Mouse (Mus musculus) spleen, embryonic (tissue): ENCODE results near the gene Gm45713.

Source experiments
- CTCF ChIA-PET: fragments of 350-600 bp; sonication (Branson Sonifier 250); formaldehyde crosslinking; loops from one replicate; lab custom pipeline; 2022; lab: Charles Lee

Gene Gm45713

DNA sequence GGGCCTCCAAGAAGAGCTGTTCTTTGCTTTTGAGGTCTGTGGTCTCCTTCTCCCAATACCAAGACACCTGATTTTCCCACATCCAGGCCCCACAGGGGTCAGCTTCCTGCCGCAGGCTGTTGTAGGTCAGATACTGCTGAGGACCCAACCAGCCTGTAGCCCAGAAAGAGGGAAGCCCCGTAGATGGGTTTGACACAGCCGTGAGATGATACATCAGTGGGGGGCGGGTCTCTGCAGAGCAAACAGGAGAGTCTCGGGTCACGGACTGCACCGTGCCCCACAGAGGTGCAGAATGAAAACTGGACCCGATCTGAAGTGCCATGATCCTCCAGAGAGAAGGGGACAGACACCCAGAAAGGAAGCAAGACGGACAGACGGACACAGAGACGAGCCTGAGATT is 33.6 kb downstream of the Gm45713 start:
- CTCF ChIA-PET = no interaction called here

DNA sequence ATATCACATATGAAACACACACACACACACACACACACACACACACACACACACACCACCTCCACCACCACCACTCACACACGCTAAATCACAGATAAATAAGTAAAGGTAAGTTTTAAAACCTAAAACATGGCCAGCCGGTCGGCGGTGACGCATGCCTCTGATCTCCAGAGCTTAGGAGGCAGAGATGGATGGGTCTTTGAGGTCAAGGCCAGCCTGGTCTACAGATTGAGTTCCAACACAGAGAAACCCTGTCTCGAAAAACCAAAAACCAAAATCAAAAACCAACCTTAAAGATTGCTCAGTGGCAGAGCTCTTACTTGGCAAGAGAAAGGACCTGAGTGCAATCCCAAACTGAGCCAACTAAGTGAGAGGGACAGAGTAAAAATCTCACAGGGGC is 36.0 kb downstream of the Gm45713 start:
- CTCF ChIA-PET = no interaction called here

DNA sequence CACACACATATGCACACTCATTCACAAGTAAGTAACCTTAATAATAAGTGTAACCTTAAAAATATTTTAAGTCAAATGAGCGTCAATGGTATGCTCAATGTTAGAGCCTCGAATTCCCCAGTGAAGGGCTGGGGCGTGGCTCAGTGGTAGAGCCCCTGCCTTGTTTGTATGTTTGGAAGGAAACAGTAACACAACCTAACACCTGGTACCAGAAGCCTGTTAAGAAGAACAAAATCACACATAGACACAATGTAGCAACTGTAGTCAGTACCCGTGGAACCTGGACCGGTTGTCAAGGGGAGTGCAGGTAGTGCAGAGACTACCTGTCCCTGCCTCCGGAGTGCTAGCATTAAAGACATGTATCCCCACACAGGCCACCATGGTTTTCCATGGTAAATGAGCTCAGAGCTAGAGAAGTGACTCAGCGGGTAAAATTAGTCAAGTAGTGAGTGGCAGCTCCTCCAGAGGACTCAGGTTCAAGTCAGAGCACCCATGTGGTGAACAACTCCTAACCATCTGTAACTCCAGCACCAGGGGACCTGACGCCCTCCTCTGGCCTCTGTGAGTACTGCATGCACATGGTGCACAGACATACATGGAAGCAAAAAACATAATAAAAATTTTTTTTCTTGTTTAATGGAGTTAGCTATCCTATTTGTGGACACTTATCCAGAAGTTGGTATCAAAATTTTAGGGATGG is 37.3 kb downstream of the Gm45713 start:
- CTCF ChIA-PET = no interaction called here

DNA sequence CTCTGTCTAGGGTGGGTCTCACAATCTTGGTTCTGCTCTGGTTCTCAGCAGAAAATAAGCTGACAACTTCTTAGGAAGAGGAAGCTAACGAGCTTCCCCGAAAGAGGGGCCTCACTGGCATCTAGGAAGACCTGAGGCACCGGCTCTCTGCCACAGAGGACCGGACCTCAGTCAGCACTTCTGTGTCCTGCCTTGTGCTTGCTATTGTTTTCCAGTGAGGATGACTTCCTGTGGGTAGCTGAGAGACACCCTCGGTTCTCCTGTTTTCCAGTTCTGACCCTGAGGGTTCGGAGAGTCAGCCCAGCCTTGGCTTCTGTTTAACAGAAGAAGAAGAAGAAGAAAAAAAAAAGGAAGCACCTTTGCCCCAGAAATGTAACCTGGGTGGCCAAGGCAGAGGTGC is 38.6 kb downstream of the Gm45713 start:
- CTCF ChIA-PET = no interaction called here

DNA sequence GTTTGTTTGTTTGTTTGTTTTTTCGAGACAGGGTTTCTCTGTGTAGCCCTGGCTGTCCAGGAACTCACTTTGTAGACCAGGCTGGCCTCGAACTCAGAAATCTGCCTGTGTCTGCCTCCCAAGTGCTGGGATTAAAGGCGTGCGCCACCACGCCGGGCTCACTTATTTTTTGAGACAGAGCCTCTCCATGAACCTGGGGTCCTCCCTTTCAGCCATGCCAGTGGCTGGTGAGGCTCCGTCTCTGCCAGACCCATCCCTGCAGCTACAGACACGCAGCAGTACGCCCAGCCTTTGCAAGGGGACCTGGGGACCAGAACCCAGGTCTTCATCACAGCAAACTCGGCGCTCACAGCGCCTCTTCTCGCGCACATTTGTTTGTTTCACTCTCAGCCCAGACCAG is 40.1 kb downstream of the Gm45713 start:
- CTCF ChIA-PET = interaction anchor here (0.6 kb wide), 1 partner anchor 10 kb away, joined by 5 read pairs; no protein-coding TSS in a partner anchor

DNA sequence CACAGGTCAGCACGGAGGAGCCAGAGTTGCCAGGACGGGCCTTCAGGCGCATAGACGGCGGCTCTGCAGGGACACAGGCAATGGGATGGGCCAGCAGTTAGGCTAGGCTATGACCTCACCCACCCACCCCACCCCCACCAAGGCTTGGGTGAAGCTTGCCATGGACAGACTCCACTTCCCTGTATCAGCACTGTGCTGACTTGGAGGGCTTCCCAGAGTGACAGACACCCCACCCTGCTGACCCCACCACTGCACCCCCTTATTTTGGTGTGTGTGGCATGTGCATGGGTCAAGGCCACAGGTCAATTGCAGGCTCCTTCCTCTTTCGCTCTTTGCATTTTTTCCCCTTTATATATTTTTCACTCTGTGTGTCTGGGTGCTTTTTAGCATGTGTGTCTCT is 40.7 kb downstream of the Gm45713 start:
- CTCF ChIA-PET = no interaction called here

DNA sequence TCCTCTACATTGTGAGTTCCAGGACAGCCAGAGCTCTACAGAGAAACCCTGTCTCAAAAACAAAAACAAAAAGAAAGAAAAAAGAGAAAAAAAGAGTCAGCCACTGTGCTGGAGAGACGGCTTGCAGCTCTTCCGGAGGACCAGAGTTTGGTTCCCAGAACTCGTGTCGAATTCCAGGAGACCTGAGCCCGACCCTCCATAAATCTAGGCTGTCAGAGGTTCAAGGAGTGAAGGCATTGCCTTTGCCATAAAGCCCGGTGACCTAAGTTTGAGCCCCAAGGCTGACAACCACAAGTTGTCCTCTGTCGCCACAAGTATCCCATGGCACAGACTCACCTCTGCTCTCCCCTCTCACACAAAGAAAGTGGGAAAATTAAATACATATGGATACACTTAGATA is 41.9 kb downstream of the Gm45713 start:
- CTCF ChIA-PET = no interaction called here

DNA sequence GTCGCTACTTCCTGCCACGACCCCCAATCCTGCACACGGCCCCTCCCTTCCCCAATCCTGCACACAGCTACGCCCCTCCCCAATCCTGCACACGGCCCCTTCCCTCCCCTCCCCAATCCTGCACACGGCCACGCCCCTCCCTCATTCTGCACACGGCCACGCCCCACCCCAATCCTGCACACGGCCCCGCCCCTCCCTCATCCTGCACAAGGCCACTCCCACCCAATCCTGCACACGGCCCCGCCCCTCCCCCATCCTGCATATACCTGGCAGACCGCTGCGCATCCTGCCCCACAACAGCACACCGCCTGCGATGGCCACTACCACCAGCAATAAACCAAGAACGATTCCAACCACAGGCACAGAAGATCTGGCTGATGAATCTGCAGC is 42.5 kb downstream of the Gm45713 start:
- CTCF ChIA-PET = interaction anchor here (0.6 kb wide), 1 partner anchor 324 kb away, joined by 6 read pairs; no protein-coding TSS in a partner anchor

DNA sequence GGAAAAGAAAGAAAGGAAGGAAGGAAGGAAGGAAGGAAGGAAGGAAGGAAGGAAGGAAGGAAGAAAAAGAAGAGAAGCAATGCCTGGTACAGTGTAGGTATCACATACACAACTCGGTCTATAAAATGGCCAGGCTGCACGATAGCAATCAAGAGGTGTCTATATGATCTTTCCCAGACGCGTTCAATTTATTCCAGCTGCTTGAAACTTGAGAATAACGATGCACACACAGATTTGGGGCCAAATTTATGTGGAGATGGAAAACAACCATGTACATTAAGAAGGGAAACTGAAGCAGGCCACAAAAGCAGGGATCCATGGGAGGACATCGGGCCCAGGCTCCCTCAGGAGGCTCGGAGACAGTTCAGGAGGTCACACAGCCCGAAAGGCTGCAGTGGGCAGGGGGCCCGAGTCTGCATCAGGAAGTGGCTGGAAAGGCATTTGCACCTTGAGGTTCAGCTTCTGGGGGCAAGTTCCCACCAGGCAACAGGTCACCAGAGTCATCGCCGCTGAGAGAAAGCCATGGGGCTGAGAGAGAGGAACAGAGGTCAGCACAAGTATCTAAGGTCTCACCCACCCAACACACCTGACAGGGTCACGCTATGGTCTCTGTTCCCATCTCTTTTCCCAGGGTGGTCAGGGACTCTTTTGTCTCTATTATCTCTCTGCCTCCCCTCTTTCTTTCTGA is 43.1 kb downstream of the Gm45713 start:
- CTCF ChIA-PET = interaction anchor here (0.6 to 0.7 kb wide), 2 partner anchors 53 to 325 kb away, joined by 6 to 23 read pairs; no protein-coding TSS in a partner anchor

DNA sequence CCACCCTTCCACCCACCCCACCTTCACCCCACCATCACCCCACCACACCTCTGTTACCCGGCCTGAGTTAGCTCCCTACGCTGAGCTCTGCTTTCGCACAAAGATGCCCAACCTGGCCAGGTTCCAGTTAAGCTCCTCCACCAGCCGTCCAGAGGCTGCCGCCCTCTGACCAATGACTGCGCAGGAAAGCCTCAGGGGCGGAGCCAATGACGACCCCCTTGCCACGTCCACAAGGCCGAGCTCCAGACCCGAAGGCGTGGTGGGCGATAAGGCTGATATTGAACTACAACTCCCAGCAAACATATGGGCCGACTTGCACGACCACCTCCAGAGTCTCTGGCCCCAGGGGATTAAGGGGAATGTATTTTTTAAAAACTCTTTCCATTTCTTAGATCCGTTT is 44.0 kb downstream of the Gm45713 start, which contains the start of gene Rcn3:
TSS of gene Rcn3 (minus strand) at position 174 of the 400 bp plus-strand sequence.
- CTCF ChIA-PET = interaction anchor here (0.6 to 0.7 kb wide), 2 partner anchors 46 to 54 kb away, joined by 3 to 23 read pairs; no protein-coding TSS in a partner anchor

DNA sequence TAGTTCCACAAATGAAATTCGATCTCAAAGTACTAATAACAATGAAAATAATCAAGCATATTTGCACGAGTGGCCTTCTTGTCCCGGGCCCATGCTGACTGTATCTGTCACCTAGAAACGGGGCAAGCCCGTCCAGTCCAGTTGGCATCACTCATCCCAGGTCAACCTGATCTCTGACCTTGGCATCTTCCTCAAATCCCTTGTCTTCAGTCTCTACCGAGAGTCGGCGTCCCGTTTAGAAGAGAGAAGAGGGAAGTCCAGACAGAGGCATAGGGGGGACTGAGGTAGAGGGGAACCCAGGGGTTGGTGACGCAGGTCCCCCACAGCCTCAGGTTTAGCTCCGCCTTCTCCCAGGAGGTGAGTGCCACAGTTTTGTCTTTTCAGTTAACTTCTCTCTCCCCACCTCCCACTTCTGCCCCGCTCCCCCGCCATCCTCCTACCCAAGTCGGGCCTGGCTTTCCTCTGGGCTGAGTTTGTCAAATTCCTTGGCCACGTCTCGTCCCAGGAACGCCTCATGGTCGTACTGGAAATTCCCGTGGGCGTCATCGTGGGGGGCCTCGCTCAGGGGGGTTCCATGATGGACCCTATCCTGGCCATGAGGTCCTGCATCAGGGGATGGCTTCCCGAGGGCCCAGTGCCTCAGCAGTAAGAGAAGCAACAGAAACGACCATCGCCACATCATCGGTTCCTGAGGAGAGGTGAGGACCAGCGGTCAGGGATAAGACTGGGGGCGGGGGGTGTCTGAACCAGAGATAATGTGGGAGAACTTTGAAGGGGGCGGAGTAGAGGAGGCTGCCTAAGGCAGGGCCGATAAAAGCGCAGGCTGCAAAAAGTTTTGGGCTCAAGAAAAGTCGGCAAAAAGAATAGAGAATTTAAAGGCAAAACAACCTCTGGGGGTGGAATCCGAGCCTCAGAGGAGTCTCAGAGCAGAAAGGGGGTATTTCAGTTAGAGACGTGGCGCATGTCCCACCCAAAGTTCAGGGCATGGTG is 44.7 kb downstream of the Gm45713 start:
- CTCF ChIA-PET = no interaction called here

DNA sequence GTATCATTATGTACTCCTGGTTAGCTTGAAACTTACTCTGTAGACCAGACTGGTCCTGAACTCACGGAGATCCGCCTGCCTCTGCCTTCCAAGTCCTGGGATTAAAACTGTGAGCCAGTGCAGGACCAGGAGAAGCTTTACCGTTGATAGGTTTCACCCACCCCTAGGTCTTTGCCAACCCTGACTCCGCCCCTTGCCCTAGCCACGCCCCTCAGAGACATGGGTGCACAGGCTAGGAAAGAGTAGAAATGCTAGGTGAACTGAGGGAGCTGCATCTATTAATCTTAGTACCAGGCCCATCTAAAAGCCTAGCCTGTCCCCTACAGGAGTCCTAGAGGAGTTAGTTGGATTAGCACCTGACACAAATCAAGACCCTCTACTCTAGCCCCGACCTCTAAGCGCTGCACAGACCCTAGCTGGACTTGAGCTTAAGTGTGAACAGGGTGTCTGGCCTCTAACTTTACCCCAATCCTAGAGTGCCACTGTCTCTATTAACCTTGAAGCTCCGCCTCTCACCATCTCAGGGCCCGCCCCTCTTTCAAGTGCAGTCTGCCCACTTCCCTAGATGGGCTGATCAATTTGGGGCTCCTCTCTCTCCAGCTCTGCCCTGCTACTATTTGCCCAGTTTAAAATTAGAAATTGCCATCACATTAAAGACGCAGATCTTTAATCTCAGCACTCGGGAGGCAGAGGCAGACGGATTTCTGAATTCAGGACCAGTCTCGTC is 45.6 kb downstream of the Gm45713 start:
- CTCF ChIA-PET = interaction anchor here (0.7 kb wide), 1 partner anchor 11 kb away, joined by 9 read pairs; no protein-coding TSS in a partner anchor

DNA sequence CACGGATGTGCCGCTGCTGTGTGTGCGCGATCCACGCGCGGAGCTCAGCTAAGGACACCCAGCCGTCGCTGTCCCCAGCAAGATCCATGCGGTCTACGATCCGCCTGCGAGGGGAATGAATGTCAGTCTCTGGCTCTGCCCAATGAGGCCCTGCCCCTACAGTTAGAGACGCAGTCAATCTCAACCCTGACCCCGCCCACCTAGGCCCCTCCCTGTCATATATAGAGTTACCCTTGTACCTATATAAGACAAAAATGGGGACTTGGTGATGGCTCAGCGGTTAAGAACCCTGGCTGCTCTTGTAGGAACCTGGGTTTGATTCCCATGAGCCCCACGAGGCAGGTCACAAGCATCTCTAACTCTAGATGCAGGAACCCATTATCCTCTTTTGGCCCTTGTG is 47.4 kb downstream of the Gm45713 start:
- CTCF ChIA-PET = no interaction called here

DNA sequence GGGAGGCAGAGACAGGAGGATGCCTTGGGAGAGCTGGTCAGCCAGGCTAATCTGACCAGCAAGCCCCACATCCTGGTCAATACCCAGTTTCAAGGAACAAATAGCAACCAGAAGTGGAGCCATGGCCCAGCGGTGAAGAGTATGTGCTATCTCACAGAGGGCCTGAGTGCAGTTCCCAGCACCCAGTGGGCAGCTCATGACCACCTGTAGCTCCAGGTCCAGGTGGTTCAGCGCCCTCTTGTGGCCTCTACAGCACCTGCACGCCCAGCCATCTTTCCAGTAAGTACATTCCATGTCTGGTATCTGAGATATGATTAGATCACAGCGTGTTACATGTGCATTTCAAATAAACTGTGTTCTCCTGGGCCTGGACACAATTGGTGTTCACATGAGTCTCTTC is 49.9 kb downstream of the Gm45713 start:
- CTCF ChIA-PET = interaction anchor here (0.6 to 1.4 kb wide), 2 partner anchors 46 to 146 kb away, joined by 4 to 7 read pairs; no protein-coding TSS in a partner anchor

DNA sequence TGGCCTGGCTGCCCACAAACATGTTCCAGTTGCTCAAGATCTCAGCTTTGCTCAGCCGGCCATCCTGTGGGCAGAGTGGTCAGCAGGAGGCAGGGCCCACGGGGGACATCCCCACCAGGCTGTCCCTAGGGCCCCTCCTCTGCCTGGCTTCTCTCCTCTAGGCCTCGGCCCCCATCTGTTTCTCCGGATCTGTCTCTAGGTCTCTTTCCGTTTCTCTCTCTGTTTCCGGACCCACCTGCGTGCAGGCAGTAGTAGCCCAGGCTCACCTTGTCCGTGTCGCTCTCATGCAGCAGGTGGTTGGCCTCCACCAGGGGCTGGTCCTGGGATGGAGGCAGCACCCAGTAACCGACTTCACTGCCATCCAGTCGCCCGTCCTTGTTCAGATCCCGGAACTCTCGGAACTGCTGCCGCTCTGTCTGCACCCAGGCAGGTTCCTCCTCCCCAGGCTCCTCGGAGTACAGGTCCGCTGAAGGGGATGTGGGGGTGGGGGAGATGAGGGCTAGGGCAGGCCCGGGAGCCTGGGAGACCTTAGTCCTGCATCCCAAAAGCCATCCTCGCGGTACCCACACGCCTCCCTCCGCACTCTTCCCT is 52.6 kb downstream of the Gm45713 start:
- CTCF ChIA-PET = no interaction called here

DNA sequence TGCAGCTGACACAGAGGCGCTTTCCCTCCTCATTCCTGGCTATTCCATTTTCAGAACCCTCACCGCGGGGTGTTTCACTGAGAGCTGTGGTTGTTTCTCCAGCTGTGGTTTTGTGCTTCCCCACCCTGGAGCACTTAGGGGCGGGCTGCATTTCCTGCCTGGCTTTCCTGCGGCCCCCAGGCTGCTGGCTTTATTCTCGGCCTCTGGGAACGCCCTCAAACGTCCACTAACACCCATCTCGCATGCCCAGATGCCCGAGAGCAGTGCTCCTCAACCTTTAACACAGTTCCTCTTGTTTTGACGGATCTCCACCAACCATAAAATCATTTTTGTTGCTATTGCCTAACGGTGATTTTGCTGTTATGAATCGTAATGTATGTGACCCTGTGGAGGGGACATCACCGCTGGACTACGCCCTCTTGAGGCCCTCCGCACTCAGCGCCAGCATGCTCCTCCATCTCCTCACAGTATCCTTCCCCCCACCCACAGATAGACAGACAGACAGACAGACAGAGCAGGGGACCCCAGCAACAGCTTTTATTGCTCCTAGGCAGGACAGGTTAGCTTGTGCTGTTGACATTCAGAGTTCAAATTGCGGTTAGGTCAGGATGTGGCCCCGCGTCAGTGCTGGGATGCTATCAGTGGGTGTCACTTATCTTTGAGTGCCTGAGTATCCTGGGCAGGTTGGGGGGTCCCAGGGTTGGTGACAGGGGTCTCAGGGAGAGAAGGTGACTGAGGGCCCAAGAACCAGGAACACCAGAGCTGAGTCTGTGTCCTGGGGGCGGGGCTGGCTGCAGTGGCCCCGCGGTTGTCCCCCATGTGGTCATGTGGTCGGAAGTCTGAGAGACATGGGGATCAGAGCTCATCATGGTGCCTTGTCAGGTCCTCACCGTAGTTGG is 53.4 kb downstream of the Gm45713 start:
- CTCF ChIA-PET = interaction anchor here (0.5 to 1.3 kb wide), 2 partner anchors 54 to 321 kb away, joined by 3 to 4 read pairs; partner anchors contain the start of genes Flt3l and Gm45713

DNA sequence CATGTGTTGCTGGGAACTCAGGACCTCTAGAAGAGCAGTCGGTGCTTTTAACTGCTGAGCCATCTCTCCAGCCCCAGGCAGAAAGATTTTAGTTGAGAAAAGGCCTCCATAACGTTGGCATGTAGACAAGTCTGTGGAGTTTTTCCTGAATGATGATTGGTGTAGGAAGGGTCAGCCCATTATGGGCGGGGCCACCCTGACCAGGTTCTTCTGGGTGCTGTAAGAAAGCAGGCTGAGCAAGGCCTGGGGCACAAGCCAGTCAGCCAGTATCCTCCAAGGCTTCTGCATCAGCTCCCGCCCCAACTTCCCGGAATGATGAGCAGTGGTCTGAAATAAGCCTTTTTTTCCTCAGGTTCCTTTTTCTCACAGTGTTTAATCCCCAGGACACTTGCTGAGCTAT is 55.0 kb downstream of the Gm45713 start:
- CTCF ChIA-PET = interaction anchor here (1.1 to 1.3 kb wide), 2 partner anchors 49 to 55 kb away, joined by 3 to 4 read pairs; partner anchors contain the start of genes Flt3l and Gm45713

DNA sequence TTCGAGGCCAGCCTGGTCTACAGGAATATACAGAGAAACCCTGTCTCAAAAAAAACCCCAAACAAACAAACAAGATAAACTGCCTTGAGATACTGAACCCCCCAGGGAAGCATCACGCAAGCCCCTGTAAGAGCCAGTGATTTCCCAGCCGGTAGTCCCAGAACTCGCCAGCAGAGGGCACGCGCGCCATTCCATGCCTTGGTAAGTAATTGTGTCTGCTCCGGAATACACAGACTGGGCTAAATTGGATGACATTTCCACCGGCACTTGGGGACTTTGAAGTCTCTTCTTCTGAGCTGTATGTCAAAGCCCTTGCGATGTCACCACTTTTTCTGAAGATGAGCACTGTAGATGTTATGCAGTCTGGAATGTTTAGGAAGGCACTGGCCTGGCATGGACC is 56.2 kb downstream of the Gm45713 start:
- CTCF ChIA-PET = interaction anchor here (1.1 kb wide), 1 partner anchor 54 kb away, joined by 3 read pairs; no protein-coding TSS in a partner anchor

DNA sequence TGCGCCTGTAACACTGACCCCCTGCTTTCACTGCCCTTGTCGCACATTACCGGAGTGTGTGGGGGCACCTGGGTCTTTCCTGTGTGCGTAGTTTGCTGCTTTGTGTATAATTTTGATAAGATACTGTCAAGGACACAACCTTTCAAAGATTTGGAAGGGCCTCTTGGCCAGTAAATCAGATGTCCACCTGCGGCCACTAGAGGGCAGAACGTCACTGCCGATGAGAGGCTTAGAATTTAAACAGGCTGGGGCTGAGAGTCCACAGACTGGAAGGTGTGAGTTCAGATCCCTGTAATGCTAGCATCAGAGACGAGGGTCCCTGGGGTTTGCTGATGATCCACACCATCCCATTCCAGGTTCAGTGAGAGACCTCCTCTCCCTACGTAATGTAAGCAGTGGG is 57.5 kb downstream of the Gm45713 start:
- CTCF ChIA-PET = interaction anchor here (0.6 kb wide), 1 partner anchor 43 kb away, joined by 9 read pairs; no protein-coding TSS in a partner anchor
